Mouse (Mus musculus): ENCODE data around the gene Mtmr1.

DNA sequence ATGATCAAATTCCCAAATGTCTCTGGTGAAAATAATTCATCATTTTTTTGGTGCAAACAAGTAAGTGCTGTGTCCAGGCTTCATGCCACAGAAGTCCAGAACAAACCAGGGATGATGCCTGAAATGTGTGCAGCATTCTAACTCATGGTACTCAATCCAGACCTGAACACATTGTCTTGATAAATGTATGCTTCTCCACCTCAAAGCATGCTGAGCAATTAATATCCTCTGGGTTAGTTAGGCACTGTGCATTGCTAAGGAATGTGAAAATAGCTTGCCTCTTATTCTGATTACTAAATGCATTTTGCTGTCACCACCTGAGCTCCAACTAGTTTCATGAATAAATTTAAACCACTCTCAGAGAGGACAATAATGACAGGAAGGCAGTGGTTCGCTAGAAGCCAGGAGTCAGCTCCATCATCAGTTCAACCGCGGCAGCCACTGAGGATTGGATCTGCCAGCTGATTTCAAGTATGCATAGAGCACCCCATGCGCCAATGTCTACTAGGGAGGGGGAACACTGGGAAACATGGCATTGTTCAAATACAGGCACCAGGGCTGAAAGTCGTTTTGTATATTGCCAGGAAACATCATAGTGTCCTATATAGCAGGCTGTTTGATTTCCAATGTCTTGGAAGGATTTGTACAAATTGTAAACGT, 91.6 kb downstream of the Mtmr1 start:
- TF ChIP-seq CTCF (IDR thresholded peaks at IDR 0.05; ENCODE audit: low read depth) (no peak), EP300 (IDR thresholded peaks at IDR 0.05; ENCODE audit: low read depth) (no peak)

All from liver, postnatal 0 days (tissue).